Mouse (Mus musculus): ENCODE data around the gene Adgrl4.

The Adgrl4 gene

DNA sequence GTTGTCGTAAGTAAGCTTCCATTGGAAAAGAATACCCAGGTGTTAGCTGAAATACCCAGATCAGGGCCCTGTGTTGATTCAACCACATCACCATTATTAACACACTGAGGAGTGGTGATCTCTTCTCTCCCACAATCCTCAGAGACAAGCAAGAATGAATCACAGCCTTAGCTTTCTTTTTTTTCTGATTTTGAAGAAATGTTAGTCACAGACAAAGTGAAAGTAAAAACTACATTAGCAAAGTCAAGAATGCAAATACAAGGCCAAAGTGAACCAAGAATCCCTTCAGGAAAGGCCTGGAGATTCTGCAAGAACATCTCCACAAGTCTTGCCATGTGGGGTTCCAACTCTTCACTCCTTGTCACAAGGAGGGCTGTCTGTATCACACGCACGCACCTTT lies 67.9 kb downstream of the Adgrl4 start:
- no peak for DNase-seq (ENCODE audit: low spot score in 2 of 2)

DNA sequence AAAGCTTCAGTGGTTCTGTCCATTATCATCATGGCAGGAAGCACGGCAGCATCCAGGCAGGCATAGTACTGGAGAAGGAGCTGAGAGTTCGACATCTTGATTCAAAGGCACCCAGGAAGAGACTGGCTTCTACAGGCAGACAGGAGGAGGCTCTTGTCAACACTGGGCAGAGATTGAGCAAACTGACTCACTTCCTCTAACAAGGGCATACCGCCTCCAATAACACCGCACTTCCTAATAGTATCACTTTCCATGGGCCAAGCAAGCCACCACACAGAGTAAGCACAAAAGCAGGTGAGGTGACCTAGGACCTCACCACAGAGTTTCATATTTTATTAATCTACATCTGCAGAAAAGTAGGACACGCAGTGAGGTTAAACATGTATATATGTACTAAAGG lies 73.5 kb downstream of the Adgrl4 start:
- DNase-seq (ENCODE audit: low spot score in 2 of 2): no peak

GRCm38 (mm10) chr3:151547182-151547581 lies 109.5 kb downstream of the Adgrl4 start:
- no peak for DNase-seq (ENCODE audit: low spot score in 2 of 2)

DNA sequence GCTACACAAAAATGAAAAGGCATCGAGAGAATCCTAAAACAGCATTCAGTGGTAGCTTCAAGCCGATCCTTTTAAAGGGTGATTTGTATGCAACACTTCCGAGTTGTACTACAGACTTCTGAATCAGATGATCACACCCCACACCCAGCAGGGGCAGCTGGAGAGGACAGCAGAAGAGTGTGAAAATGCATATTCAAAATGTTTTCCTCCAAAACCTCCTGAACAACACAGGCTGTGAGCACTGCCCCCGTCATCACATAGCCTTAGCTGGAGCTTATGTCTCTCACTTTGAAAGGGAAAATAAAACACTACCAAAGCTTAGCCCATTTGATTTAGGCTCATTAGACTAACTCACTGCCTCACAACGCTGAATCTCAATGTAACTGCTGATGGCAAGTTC lies 113.3 kb downstream of the Adgrl4 start:
- peak; percentile 20 to 32 for DNase-seq (ENCODE audit: low spot score in 2 of 2)

DNA sequence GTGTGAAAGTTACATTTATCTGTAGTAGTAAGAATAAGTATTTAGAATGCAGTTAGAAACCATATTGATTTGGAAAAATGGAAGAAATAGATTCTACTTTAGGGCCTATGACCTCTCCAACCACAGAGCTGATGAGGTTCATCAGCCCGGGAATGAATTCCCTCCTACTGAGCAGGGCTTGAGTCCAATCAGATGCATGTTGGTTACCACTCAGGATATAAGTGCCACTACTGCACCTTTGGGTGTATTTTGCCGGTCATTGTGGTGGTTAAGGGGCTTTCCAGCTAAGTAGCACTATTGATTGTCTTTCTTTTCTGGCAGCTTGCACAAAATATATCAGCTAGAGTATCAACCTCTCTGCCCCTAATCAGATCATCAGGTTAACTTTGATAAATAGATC lies 118.9 kb downstream of the Adgrl4 start:
- DNase-seq (ENCODE audit: low spot score in 2 of 2): no peak

DNA sequence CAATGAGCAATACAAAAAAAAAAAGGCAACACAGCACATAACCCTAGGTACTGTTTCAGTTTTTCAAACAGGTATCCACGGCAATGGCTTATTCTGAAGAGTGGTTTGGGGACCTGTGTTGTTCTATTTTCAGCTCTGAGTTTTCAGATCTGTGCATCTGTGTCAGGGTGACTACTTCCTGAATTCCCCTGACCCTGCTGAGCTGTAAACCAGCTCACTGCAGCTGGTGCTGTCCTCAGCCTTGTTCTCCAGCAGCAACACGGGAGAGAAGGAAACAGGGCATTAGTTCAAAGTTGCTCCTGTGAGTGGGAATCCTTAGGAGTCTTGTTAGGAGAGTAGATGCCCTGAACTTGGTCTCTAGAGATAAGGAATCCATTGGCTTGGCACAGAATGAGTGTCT lies 119.4 kb downstream of the Adgrl4 start:
- no peak for DNase-seq (ENCODE audit: low spot score in 2 of 2)

GRCm38 (mm10) chr3:151557607-151558006 lies 119.9 kb downstream of the Adgrl4 start:
- DNase-seq (ENCODE audit: low spot score in 2 of 2): no peak

- no peak for DNase-seq (ENCODE audit: low spot score in 2 of 2)
Observed at GRCm38 (mm10) chr3:151558374-151558773, 120.7 kb downstream of the Adgrl4 start.

GRCm38 (mm10) chr3:151565664-151566621 lies 128.3 kb downstream of the Adgrl4 start:
- DNase-seq (ENCODE audit: low spot score in 2 of 2): no peak

- DNase-seq (ENCODE audit: low spot score in 2 of 2): peak in 1 of 2 experiments; percentile 39
Observed at GRCm38 (mm10) chr3:151566629-151567028, 128.9 kb downstream of the Adgrl4 start.

- DNase-seq (ENCODE audit: low spot score in 2 of 2): no peak
Observed at GRCm38 (mm10) chr3:151567541-151567940, 129.9 kb downstream of the Adgrl4 start.

DNA sequence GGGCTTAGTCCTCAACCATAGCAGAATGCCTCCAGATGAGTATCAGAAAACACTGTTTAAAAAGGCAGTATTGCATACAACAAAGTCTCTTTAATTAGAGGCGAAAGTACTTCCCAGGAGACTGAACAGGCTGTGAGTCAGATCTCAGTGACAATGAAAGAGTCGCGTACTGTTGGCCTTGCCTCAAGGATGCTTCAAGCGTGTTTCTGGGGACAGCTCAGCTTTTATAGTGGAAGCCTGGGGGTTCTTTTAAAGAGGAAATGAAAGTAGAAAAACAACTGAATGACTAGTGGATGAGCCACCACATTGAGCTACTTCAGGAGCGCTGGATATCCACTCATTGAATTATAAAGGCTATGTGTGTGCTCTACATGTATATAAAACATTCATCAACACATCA lies 134.4 kb downstream of the Adgrl4 start:
- no peak for DNase-seq (ENCODE audit: low spot score in 2 of 2)

GRCm38 (mm10) chr3:151575292-151575691 lies 137.6 kb downstream of the Adgrl4 start:
- no peak for DNase-seq (ENCODE audit: low spot score in 2 of 2)

GRCm38 (mm10) chr3:151576155-151576554 lies 138.5 kb downstream of the Adgrl4 start:
- no peak for DNase-seq (ENCODE audit: low spot score in 2 of 2)

DNA sequence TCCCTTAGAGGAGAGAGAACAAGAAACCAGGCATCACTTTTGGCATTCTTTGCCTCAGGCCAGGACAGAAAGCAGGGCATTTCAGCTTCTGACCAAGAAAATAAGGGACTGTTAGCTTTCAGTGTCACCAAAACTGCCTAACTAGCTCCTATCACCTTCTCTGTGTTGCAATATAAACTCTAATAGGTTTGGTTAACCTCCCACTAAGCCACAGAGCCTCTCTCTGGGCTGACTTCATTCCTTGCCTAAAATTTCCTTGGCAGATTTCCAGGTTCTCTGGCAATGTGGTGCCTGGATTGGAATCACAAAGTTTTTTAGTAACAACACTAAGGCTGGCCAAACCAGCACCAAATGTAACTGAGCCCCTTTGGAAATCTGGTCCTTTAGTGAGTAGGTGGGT lies 154.2 kb downstream of the Adgrl4 start:
- DNase-seq (ENCODE audit: low spot score in 2 of 2): no peak
